Mouse (Mus musculus) E14TG2a.4 (cell line): ENCODE measurements around the gene Gria1.

ENCODE experiments used
- H3K27me3 ChIP-seq: 2 replicates; pipeline ENCODE4 v1.6.1; 2014; ENCODE audit warnings: low read length, control low read depth; ENCODE audit not compliant: insufficient read depth
- H3K36me3 ChIP-seq: 2 replicates; pipeline ENCODE4 v1.6.1; 2014; ENCODE audit warnings: low read length, control low read depth; ENCODE audit not compliant: insufficient read depth
- H3K4me1 ChIP-seq: replicated peaks from 2 replicates; pipeline ENCODE4 v1.6.1; 2014; ENCODE audit warnings: low read depth, low read length, control low read depth
- H3K4me3 ChIP-seq: replicated peaks from 2 replicates; pipeline ENCODE4 v1.5.1; 2014; ENCODE audit warnings: mild to moderate bottlenecking, low read length
- H3K9me3 ChIP-seq: 2 replicates; pipeline ENCODE4 v1.6.1; 2014; ENCODE audit warnings: low read length, control low read depth
- CTCF ChIP-seq: conservative IDR thresholded peaks from 2 replicates; pipeline ENCODE4 v1.5.1; 2014; ENCODE audit warnings: low read length
- NANOG ChIP-seq: IDR thresholded peaks from 2 replicates; pipeline ENCODE4 v1.6.1; 2014; ENCODE audit warnings: borderline replicate concordance, low read length, mixed read lengths
- POU5F1 ChIP-seq: IDR thresholded peaks from 2 replicates; pipeline ENCODE4 v1.6.1; 2014; ENCODE audit warnings: low read length, borderline replicate concordance

Gene Gria1

DNA sequence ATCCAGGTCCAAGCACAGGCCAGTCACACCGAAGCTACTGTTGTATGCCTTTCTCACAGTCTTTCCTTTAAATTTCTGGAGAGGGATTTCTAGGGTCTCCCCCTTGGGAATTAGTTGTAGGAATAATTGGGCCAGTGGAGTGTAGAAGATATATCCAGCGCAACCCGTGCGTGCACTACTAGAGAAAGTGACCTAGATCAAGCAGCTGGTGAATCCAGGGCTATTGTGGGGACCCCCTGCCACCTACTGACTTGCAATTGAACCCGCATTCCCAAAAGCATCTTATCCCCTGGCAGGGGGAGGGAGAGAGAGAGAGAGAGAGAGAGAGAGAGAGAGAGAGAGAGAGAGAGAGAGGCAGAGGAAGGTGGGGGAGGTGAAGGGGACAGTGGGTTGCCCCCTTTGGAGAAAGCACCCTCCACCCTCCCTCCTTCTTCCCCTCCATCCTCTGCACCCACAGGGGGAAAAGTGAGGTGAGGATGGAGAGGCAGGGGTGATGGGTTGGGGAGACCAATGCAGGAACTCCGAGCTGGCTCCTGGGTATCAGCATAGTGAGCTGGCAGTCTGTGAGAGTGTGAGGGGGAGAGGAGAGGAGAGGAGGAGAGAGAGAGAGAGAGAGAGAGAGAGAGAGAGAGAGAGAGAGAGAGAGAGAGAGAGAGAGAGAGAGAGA lies at the start of gene Gria1:
Gria1 (plus strand) TSS at position 364 of the 667 bp plus-strand sequence.
- peaks cover 15% of the 10 kb centered on the region; the same call in 1 of the 2 replicates for H3K4me1 ChIP-seq
- H3K36me3 ChIP-seq = no peaks in the 10 kb centered on the region
- no peaks in the 10 kb centered on the region for H3K9me3 ChIP-seq
- H3K4me3 ChIP-seq = no peak within 1 kb of the TSS
- peaks cover 4% of the 10 kb centered on the region; the same call in 1 of the 2 replicates for H3K27me3 ChIP-seq
- TF ChIP-seq NANOG (no peak), CTCF (no peak), POU5F1 (no peak)

- no peaks in the 10 kb centered on the region for H3K9me3 ChIP-seq
- no peaks in the 10 kb centered on the region for H3K36me3 ChIP-seq
- H3K27me3 ChIP-seq = no peaks in the 10 kb centered on the region
- no peak overlapping the region for H3K4me3 ChIP-seq
- TF ChIP-seq CTCF (no peak), NANOG (no peak), POU5F1 (no peak)
- no peaks in the 10 kb centered on the region for H3K4me1 ChIP-seq
These were observed 49.4 kb upstream of the Gria1 start for GRCm38 (mm10) chr11:56961751-56962150.

- TF ChIP-seq CTCF (no peak), NANOG (no peak), POU5F1 (no peak)
These were observed 38.4 kb upstream of the Gria1 start for GRCm38 (mm10) chr11:56972814-56973213.

GRCm38 (mm10) chr11:56984321-56985000 lies 26.7 kb upstream of the Gria1 start:
- Histone ChIP-seq H3K9me3 (no peaks in the 10 kb centered on the region), H3K4me3 (no peak overlapping the region), H3K27me3 (no peaks in the 10 kb centered on the region), H3K36me3 (no peaks in the 10 kb centered on the region), H3K4me1 (no peaks in the 10 kb centered on the region)
- TF ChIP-seq CTCF (no peak), POU5F1 (no peak), NANOG (no peak)

More at GRCm38 (mm10) chr11:56972814-56973213, 38.4 kb upstream of the Gria1 start:
- Histone ChIP-seq H3K4me1 (no peaks in the 10 kb centered on the region), H3K27me3 (no peaks in the 10 kb centered on the region), H3K4me3 (no peak overlapping the region), H3K36me3 (no peaks in the 10 kb centered on the region), H3K9me3 (peaks cover 12% of the 10 kb centered on the region)

- Histone ChIP-seq H3K9me3 (no peaks in the 10 kb centered on the region), H3K4me3 (no peak overlapping the region), H3K27me3 (no peaks in the 10 kb centered on the region), H3K36me3 (no peaks in the 10 kb centered on the region), H3K4me1 (no peaks in the 10 kb centered on the region)
- no peak for TF ChIP-seq POU5F1
- no peak for TF ChIP-seq CTCF
- TF ChIP-seq NANOG = no peak
These were observed 25.7 kb upstream of the Gria1 start for GRCm38 (mm10) chr11:56985457-56985856.

GRCm38 (mm10) chr11:56999601-57000001 lies 11.6 kb upstream of the Gria1 start:
- Histone ChIP-seq H3K36me3 (no peaks in the 10 kb centered on the region), H3K4me1 (no peaks in the 10 kb centered on the region), H3K9me3 (no peaks in the 10 kb centered on the region), H3K27me3 (no peaks in the 10 kb centered on the region), H3K4me3 (no peak overlapping the region)
- no peak for TF ChIP-seq POU5F1

- Histone ChIP-seq H3K9me3 (no peaks in the 10 kb centered on the region), H3K36me3 (no peaks in the 10 kb centered on the region), H3K27me3 (no peaks in the 10 kb centered on the region), H3K4me1 (no peaks in the 10 kb centered on the region), H3K4me3 (no peak overlapping the region)
- TF ChIP-seq CTCF (no peak), POU5F1 (no peak), NANOG (no peak)
These were observed 6.6 kb upstream of the Gria1 start for GRCm38 (mm10) chr11:57004611-57005010.

DNA sequence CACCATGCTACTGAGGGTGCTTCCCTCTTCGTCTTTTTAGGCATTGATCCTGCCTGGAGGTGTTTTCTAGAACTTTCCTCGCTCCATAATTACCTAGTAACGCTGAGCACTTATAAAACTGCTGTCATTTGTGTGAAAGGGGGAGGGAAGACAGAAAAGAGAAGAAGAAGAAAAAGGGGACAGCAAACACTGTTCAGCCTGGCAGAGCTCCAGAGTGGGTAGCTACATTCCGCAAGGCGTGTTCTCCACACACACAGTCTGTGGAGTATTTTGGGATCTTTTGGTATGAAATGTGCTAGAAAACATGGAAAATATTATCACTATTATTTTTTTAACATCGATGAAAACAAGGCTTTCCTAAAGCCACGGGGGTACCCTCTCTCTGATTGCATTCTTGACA lies 5.8 kb upstream of the Gria1 start:
- no peak for TF ChIP-seq POU5F1
- Histone ChIP-seq H3K27me3 (no peaks in the 10 kb centered on the region), H3K9me3 (no peaks in the 10 kb centered on the region), H3K4me3 (no peak overlapping the region), H3K36me3 (no peaks in the 10 kb centered on the region), H3K4me1 (no peaks in the 10 kb centered on the region)
